Mouse (Mus musculus) urinary bladder, postnatal 4 days (tissue): ENCODE results near the gene Olfr1303.

Source experiments
- DNase-seq, 2 experiments: peaks; one replicate each; pipeline ENCODE4 v3.0.0; 2021 to 2022; ENCODE audit warnings: low spot score in 2 of 2

Gene Olfr1303

DNA sequence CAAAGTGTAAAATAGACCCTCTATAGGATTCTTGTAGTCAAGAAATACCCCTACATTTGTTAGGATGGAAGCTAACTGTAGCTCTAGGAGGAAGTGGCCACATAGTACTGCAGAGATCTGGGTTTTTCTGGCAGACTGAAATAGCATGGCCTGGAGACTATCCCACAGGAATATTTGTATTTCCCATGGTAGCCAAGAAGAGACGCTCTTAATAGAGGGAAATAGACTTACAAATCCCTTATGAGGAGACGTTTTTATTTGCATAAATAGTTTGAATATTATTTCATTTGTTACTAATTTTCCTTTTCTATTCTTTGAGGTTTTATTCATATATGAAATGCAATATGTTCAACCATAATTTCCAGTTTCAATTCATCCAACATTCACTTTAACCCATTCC is at the start of gene Olfr1303:
Gene Olfr1303, minus strand, starts transcription at position 101 of the 400 bp plus-strand sequence.
- DNase-seq: no peak

DNA sequence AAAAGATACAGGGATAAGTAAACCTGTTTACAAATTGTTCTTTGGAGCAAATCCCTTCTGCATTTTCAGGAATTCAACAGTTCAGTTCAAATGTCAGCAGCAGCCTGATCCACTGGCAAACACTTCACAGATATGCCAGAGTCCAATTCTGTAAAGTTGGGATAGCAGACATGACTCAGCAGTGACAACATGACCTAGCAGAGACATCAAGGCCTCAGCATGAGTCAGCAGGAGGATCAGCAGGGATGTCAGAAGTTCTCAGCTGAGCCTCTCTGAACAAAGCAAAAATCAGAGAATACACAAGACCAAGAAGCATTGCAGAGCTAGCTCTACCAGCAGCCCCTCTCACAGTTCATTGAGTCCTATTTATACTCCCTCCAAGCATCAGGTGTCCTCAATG is 7.2 kb downstream of the Olfr1303 start:
- no peak for DNase-seq

DNA sequence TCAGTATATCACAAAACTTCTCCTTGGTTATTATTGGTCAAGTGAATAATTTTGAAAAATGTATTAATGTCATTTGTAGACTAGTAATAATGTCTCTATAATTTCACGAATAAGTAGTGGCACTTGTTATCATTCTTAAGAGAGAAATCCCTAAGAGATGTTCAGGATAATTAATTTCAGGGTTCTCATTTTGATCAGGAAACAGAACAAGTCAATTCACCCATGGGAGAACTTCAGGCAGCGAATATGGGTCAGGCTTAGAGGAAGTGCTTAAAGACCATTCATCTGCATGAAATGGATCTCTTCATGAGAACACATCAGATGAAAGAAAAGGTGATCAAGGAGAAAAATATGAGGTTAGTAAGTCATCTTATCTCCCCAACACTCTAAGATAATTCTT is 43.0 kb downstream of the Olfr1303 start, which contains the start of gene Olfr1302:
Gene Olfr1302, plus strand, starts transcription at position 301 of the 400 bp plus-strand sequence.
- DNase-seq: no peak
